Mouse (Mus musculus) megakaryocyte, embryonic 14.5 days (primary cell): ENCODE results near the gene Pde1b.

Experiments
- FLI1 ChIP-seq: IDR thresholded peaks from 2 replicates; pipeline ENCODE4 v1.6.1; 2012; ENCODE audit warnings: low read length, inconsistent platforms, mixed read lengths
- GATA1 ChIP-seq: IDR thresholded peaks from 3 replicates; pipeline ENCODE4 v1.6.1; 2012; ENCODE audit warnings: mixed read lengths, low read length, inconsistent platforms, borderline replicate concordance

GRCm38 (mm10) chr15:103540646-103541045 lies 37.8 kb downstream of the Pde1b start:
- TF ChIP-seq GATA1: no peak
- no peak for TF ChIP-seq FLI1
